Mouse (Mus musculus) intestine, embryonic 16.5 days (tissue): ENCODE data around the gene Cdkl4. TPM values are rescaled to one million over a fixed set of nuclear protein-coding genes. Genes with fewer than 3 reads are reported as not detected.

ENCODE experiments used
- ATAC-seq: fragments of 200-750 bp; cut with Nextera tagmentation; 2 replicates; pipeline ENCODE4 v1.8.0; 2017; ENCODE audit warnings: moderate TSS enrichment, moderate library complexity
- H3K27ac ChIP-seq: fragments of 300-500 bp; sonication (generic); 2 replicates; pipeline ENCODE4 v1.5.1; 2014; ENCODE audit warnings: mild to moderate bottlenecking, low read length
- H3K27me3 ChIP-seq: fragments of 300-500 bp; sonication (generic); replicated peaks from 2 replicates; pipeline ENCODE4 v1.6.1; 2014; ENCODE audit warnings: low read length, control low read depth, mixed read lengths; ENCODE audit not compliant: control insufficient read depth, insufficient read depth
- H3K36me3 ChIP-seq: fragments of 300-500 bp; sonication (generic); 2 replicates; pipeline ENCODE4 v1.6.1; 2014; ENCODE audit warnings: low read length, control low read depth; ENCODE audit not compliant: control insufficient read depth, insufficient read depth
- H3K4me1 ChIP-seq: fragments of 300-500 bp; sonication (generic); 2 replicates; pipeline ENCODE4 v1.6.1; 2014; ENCODE audit warnings: low read length, control low read depth, mixed read lengths; ENCODE audit not compliant: control insufficient read depth, insufficient read depth
- H3K4me2 ChIP-seq: fragments of 300-500 bp; sonication (generic); 2 replicates; pipeline ENCODE4 v1.6.1; 2014; ENCODE audit warnings: low read depth, low read length, control low read depth
- H3K4me3 ChIP-seq: fragments of 300-500 bp; sonication (generic); 2 replicates; pipeline ENCODE4 v1.5.1; 2014; ENCODE audit warnings: mild to moderate bottlenecking, low read length
- H3K9ac ChIP-seq: fragments of 300-500 bp; sonication (generic); 2 replicates; pipeline ENCODE4 v1.6.1; 2014; ENCODE audit warnings: low read depth, low read length
- H3K9me3 ChIP-seq: fragments of 300-500 bp; sonication (generic); 2 replicates; pipeline ENCODE4 v1.6.1; 2016; ENCODE audit warnings: low read length, control low read depth; ENCODE audit not compliant: control insufficient read depth
- WGBS: fragments of 180-500 bp; shearing (Covaris S2); extraction: QIAGEN DNeasy Blood & Tissue Kit; methylation state at CpG from one replicate; pipeline ENCODE4 v1.1.7; 2014; 5-methylcytosine and 5-hydroxymethylcytosine counted together
- polyA plus RNA-seq: library from polyadenylated mRNA; unstranded; fragments of >200 nt; fragmentation: Nextera tagmentation; extraction: Ambion mirVana; gene quantifications from 2 replicates; pipeline ENCODE4 v1.2.1, GENCODE M21; 2015

The Cdkl4 gene
- polyA plus RNA-seq, 1 experiment from 2014 or later: 0.46 TPM

DNA sequence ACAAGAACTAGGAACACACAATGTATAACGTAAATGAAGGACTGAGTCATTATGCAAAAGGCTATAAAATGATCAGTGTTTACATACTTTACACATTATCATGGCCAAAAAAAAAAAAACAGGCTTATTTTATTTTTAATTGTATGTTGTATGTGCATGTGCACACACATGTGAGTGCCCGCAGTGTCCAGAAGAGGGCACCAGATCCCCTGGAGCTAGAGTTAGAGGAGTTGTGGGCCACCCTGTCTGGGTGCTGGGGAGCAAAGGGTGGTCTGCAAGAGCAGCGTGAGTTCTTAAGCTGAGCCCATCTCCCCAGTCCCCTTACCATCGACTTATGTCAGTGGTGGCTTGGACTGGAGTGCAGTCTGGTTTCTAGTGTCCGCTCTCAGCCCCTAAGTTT is 20.2 kb downstream of the Cdkl4 start:
- 94% methylated on average over 5 of the region's 5 CpGs for WGBS
- no peak for ATAC-seq

DNA sequence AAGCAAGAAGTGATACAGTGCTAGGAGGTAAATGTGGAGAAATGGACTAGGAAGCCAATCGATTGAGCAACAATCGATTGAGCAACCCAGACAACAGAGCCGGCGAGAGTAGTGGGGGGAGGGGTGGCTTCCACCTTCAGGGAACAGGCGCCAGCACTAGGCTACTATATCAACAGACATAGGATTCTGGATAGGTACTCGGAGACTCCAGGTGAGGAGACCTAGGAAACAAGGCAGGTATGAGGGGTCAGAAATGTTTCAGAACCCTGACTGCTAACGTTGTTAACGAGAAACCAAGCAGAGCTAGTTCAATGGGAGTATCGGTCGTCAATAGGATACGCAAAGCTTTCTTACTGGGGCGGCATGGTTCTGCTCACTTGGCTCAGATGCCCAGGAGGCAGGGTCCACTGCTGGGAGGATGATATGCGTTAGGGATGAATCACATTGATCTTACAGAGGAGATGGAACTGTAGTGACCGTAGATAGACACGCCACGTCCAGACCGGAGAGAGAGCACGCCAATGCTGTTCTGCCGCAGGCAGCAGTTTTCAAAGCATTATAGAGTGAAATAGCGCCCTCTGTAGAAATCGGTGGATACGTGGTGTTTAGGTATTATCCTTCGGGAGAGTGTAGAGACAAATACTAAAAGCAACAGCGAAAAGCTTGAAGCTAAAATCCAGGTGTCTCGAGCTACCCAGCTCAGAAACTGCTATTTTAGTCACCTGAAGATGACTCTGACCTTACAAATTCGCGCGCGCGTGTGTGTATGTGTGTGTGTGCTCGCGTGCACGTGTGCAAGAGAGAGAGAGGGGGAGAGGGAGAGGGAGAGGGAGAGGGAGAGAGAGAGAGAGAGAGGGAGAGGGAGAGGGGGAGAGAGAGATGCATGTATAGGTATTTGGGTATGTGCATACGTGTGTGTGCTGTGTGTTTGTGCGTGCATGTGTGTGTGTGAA is 24.0 kb downstream of the Cdkl4 start:
- Histone ChIP-seq H3K4me3 (peak overlapping the region; percentile 69), H3K9me3 (0 out of 2 replicates have a peak, but pooled peaks cover 3% of the 10 kb centered on the region), H3K4me2 (peak overlapping the region; percentile 69), H3K27ac (peak overlapping the region; percentile 43), H3K36me3 (no peaks in the 10 kb centered on the region), H3K27me3 (no peaks in the 10 kb centered on the region), H3K9ac (peak overlapping the region; percentile 75), H3K4me1 (0 out of 2 replicates have a peak, but pooled peaks cover under 1% of the 10 kb centered on the region)
- ATAC-seq: peak; percentile 95
- WGBS: 3% methylated on average over 35 of the region's 35 CpGs

More for the DNA sequence above, 20.2 kb downstream of the Cdkl4 start:
- Histone ChIP-seq H3K27me3 (no peaks in the 10 kb centered on the region), H3K9ac (no peak overlapping the region), H3K4me1 (0 out of 2 replicates have a peak, but pooled peaks cover 2% of the 10 kb centered on the region), H3K4me3 (no peak overlapping the region), H3K4me2 (no peak overlapping the region), H3K27ac (no peak overlapping the region), H3K36me3 (no peaks in the 10 kb centered on the region), H3K9me3 (0 out of 2 replicates have a peak, but pooled peaks cover 3% of the 10 kb centered on the region)

DNA sequence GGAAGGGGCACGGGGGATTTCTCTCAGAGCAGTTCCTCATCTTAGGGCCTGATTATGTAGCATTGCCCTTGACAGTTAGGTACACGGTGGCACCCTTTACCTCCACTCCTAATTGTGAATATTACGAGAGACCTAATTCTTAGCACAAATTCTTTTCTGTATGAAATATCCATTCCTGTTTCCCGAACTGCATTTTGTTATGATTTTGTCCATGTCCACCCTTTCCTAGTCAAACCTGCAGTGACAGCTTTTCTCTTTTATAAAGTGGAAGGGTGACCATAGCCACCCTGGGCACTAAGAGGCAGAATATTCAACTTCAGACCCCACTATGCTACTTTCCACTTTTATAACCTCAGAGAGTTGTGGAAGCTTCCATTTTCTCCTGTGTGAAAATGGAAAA is 25.0 kb downstream of the Cdkl4 start:
- H3K9ac ChIP-seq: no peak overlapping the region
- H3K36me3 ChIP-seq: no peaks in the 10 kb centered on the region
- peak overlapping the region; percentile 69; the same call in 1 of the 2 replicates for H3K4me2 ChIP-seq
- 75% methylated on average over 4 of the region's 4 CpGs for WGBS
- H3K4me3 ChIP-seq: no peak overlapping the region
- no peaks in the 10 kb centered on the region for H3K4me1 ChIP-seq
- ATAC-seq: no peak
- no peak overlapping the region for H3K27ac ChIP-seq
- no peaks in the 10 kb centered on the region for H3K27me3 ChIP-seq
- H3K9me3 ChIP-seq: 0 out of 2 replicates have a peak, but pooled peaks cover 3% of the 10 kb centered on the region

DNA sequence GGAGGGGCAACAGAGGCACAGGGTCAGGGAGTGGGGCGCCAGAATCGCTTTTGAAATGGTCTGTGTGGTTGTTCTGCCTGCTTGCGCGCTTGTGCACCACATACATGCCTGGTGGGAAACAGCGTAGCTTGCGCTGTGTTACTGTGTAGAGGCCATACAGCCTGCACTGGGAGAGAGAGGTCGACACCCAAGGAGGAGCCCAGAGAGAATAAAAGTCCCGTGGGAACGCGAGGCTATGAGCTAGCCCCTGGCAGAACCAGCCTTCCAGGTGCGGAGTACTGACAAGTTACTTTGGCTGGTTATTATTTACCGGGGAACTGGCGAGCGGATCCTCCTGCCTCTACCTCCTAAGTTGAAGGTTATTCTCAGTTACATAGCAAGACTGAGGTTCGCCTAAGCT is 26.6 kb downstream of the Cdkl4 start:
- 84% methylated on average over 15 of the region's 15 CpGs for WGBS
- Histone ChIP-seq H3K9ac (no peak overlapping the region), H3K4me1 (no peaks in the 10 kb centered on the region), H3K36me3 (no peaks in the 10 kb centered on the region), H3K9me3 (no peaks in the 10 kb centered on the region), H3K27ac (no peak overlapping the region), H3K4me2 (no peak overlapping the region), H3K4me3 (no peak overlapping the region), H3K27me3 (no peaks in the 10 kb centered on the region)
- no peak for ATAC-seq

DNA sequence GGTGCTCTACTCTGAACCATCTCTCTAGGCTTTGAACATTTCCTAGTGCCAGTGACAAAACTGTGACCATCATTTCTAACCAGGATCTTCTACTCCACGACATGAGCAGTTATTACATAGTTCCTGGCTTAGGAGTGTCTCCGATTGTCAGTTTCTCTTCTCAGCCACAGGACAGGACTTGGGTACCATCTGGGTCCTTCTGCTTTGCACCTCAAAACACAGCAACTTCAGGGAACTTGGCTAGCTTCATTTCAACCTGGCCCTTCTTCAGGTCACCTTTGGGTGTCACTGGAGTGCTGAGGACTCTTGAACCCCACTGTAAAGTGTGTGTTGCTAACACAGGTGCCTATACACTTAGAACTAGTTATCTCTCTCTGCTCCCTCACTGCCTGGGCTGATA is 30.8 kb downstream of the Cdkl4 start:
- Histone ChIP-seq H3K9ac (no peak overlapping the region), H3K36me3 (no peaks in the 10 kb centered on the region), H3K9me3 (no peaks in the 10 kb centered on the region), H3K27ac (no peak overlapping the region), H3K4me1 (no peaks in the 10 kb centered on the region), H3K4me3 (no peak overlapping the region), H3K4me2 (no peak overlapping the region), H3K27me3 (no peaks in the 10 kb centered on the region)
- WGBS: 88% methylated on average over 2 of the region's 2 CpGs
- no peak for ATAC-seq

DNA sequence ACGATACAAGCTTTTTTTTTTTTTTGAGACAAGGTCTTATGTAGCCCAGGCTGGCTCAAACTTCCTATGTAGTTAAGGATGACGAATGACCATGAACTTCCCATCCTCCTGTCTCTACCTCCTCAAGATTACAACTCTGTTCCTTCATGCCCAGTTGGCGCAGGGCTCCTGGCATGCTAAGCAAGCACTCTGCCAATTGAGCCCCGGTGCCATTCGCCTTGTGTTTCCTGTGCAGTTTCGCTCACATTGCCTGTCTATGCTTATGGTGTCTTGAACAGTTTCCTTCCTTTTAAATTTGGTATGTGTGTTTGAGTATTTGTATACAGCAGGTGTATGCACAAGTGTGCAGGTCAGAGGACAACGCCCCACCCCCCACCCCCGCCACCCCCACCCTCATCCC is 31.4 kb downstream of the Cdkl4 start:
- no peak for ATAC-seq
- Histone ChIP-seq H3K4me3 (no peak overlapping the region), H3K9me3 (no peaks in the 10 kb centered on the region), H3K4me2 (no peak overlapping the region), H3K4me1 (no peaks in the 10 kb centered on the region), H3K27ac (no peak overlapping the region), H3K36me3 (no peaks in the 10 kb centered on the region), H3K9ac (no peak overlapping the region), H3K27me3 (no peaks in the 10 kb centered on the region)
- WGBS: 86% methylated on average over 8 of the region's 8 CpGs

DNA sequence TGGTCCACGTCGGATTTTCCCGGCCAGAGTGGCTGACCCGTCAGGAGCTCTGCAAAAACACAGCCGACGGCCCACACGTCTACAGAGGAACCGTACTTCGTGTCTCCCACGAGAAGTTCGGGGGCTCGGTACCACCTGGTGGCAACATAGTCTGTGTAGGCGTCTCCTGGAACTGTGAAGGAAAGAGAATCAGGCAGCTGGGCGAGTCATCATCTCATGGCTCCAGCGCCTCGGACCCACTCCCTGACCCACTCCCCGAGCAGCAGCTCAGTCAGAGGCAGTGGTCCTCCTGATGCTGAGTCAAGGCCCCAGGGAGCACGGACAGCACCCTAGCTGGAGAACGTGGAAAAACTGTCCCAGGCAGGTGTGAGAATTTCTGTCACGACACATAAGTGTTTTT is 34.0 kb downstream of the Cdkl4 start:
- no peak overlapping the region for H3K4me2 ChIP-seq
- no peaks in the 10 kb centered on the region for H3K9me3 ChIP-seq
- no peak overlapping the region for H3K9ac ChIP-seq
- 88% methylated on average over 20 of the region's 20 CpGs for WGBS
- no peak overlapping the region for H3K4me3 ChIP-seq
- no peaks in the 10 kb centered on the region for H3K4me1 ChIP-seq
- H3K27ac ChIP-seq: no peak overlapping the region
- no peaks in the 10 kb centered on the region for H3K36me3 ChIP-seq
- no peak for ATAC-seq
- H3K27me3 ChIP-seq: no peaks in the 10 kb centered on the region

DNA sequence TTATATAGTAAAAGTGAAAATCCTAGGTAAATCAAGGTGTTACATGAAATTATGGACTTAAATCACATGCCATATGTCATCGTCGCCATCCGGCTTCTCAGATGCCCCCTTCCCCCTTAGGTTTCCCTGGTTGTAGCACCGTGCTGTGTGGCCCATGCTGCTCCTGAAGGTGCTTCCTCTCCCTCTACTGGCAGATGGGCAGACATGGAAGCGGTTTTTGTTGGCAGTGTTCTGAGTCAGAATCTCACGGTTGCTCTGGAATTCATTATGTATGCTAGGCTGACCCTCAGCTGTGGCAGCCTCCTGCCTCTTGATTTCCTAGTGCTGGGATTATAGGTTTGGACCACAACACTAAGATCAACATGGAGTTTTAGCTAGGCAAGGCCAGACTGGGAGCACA is 40.5 kb downstream of the Cdkl4 start:
- Histone ChIP-seq H3K9me3 (no peaks in the 10 kb centered on the region), H3K4me2 (no peak overlapping the region), H3K4me3 (no peak overlapping the region), H3K36me3 (no peaks in the 10 kb centered on the region), H3K27me3 (no peaks in the 10 kb centered on the region), H3K4me1 (no peaks in the 10 kb centered on the region), H3K27ac (no peak overlapping the region), H3K9ac (no peak overlapping the region)
- ATAC-seq: no peak
- WGBS: 66% methylated on average over 6 of the region's 6 CpGs

DNA sequence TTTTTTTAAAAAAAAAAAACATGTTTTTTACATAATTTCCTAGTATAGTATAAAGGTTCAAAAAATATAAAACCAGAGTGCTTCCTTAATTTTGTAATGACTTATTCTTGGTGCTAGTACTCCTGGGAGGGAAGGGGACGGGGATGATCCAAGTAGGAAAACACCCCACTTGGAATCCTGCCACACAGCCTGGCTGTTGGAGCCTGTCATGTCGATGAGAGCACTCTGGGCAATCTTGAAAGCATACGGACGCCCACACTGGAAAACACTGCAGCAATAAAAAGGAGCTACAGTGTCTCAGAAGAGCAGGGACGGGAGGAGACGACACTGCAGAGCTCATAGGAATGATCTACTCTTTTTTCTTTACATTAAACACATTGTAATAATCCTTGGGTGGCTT is 42.0 kb downstream of the Cdkl4 start:
- H3K4me1 ChIP-seq: no peaks in the 10 kb centered on the region
- ATAC-seq: no peak
- H3K4me3 ChIP-seq: no peak overlapping the region
- no peak overlapping the region for H3K4me2 ChIP-seq
- no peak overlapping the region for H3K9ac ChIP-seq
- H3K9me3 ChIP-seq: no peaks in the 10 kb centered on the region
- WGBS: 61% methylated on average over 6 of the region's 6 CpGs
- no peaks in the 10 kb centered on the region for H3K36me3 ChIP-seq
- no peaks in the 10 kb centered on the region for H3K27me3 ChIP-seq
- H3K27ac ChIP-seq: no peak overlapping the region
